Mouse (Mus musculus): ENCODE measurements around the gene Plod1. TPM values are rescaled to one million over a fixed set of nuclear protein-coding genes. Genes with fewer than 3 reads are reported as not detected.

Plod1 gene
- total RNA-seq (2014; rRNA removed) (24.5 and 27.3 TPM in 2 replicates), polyA plus RNA-seq (2012; rRNA removed) (32.9 and 38.3 TPM in 2 replicates)

GRCm38 (mm10) chr4:147936331-147936954, at the start of gene Plod1:
Gene Plod1 (minus strand): TSS chr4:147936767.
- Histone ChIP-seq H3K9ac (ENCODE audit: low read depth, low read length) (peak within 1 kb of the TSS; percentile 93), H3K27me3 (ENCODE audit: control insufficient read depth, insufficient read depth, low read length) (no peaks in the 10 kb centered on the region), H3K36me3 (ENCODE audit: control insufficient read depth, insufficient read depth, low read length) (no peaks in the 10 kb centered on the region; the same call in 1 of the 2 replicates), H3K4me3 (ENCODE audit: insufficient read depth, low read depth, low read length) (peak within 1 kb of the TSS; percentile 82), H3K4me1 (ENCODE audit: control insufficient read depth, insufficient read depth, low read length) (peaks cover 17% of the 10 kb centered on the region; the same call in 1 of the 2 replicates), H3K27ac (replicated peaks; ENCODE audit: insufficient read depth, low read depth, low read length) (peak within 1 kb of the TSS; percentile 79), H3K79me2 (ENCODE audit: control insufficient read depth, insufficient read depth, low read length) (peaks cover 21% of the 10 kb centered on the region)
- DNase-seq (ENCODE audit: extremely low read depth, low read depth, low spot score): peak; percentile 49
- no peak for TF ChIP-seq CTCF (IDR thresholded peaks at IDR 0.05; ENCODE audit: low read depth, low read length)
- peak; percentile 95 for TF ChIP-seq POLR2A (IDR thresholded peaks at IDR 0.05; ENCODE audit: extremely low read depth, insufficient read depth, low read length)
- WGBS: under 1% methylated on average over 51 of the region's 51 CpGs

GRCm38 (mm10) chr4:147985205-147986132, 48.9 kb upstream of the Plod1 start, which contains the start of gene Nppb:
Gene Nppb (plus strand): TSS chr4:147985788.
- no peaks in the 10 kb centered on the region for H3K79me2 ChIP-seq (ENCODE audit: control insufficient read depth, insufficient read depth, low read length)
- no peaks in the 10 kb centered on the region for H3K36me3 ChIP-seq (ENCODE audit: control insufficient read depth, insufficient read depth, low read length)
- WGBS: 26% methylated on average over 20 of the region's 20 CpGs
- TF ChIP-seq POLR2A (IDR thresholded peaks at IDR 0.05; ENCODE audit: extremely low read depth, insufficient read depth, low read length) (no peak), CTCF (IDR thresholded peaks at IDR 0.05; ENCODE audit: low read depth, low read length) (no peak)
- no peak within 1 kb of the TSS for H3K4me3 ChIP-seq (ENCODE audit: insufficient read depth, low read depth, low read length)
- H3K27me3 ChIP-seq (ENCODE audit: control insufficient read depth, insufficient read depth, low read length): no peaks in the 10 kb centered on the region
- H3K4me1 ChIP-seq (ENCODE audit: control insufficient read depth, insufficient read depth, low read length): no peaks in the 10 kb centered on the region
- H3K27ac ChIP-seq (replicated peaks; ENCODE audit: insufficient read depth, low read depth, low read length): no peak within 1 kb of the TSS
- no peak within 1 kb of the TSS for H3K9ac ChIP-seq (ENCODE audit: low read depth, low read length)
- no peak for DNase-seq (ENCODE audit: extremely low read depth, low read depth, low spot score)

GRCm38 (mm10) chr4:147979441-147979860, 42.9 kb upstream of the Plod1 start:
- Histone ChIP-seq H3K27ac (replicated peaks; ENCODE audit: insufficient read depth, low read depth, low read length) (no peak overlapping the region), H3K79me2 (ENCODE audit: control insufficient read depth, insufficient read depth, low read length) (no peaks in the 10 kb centered on the region), H3K9ac (ENCODE audit: low read depth, low read length) (no peak overlapping the region), H3K27me3 (ENCODE audit: control insufficient read depth, insufficient read depth, low read length) (peaks cover 3% of the 10 kb centered on the region; the same call in 1 of the 2 replicates), H3K36me3 (ENCODE audit: control insufficient read depth, insufficient read depth, low read length) (no peaks in the 10 kb centered on the region), H3K4me1 (ENCODE audit: control insufficient read depth, insufficient read depth, low read length) (no peaks in the 10 kb centered on the region), H3K4me3 (ENCODE audit: insufficient read depth, low read depth, low read length) (no peak overlapping the region)
- DNase-seq (ENCODE audit: extremely low read depth, low read depth, low spot score): no peak
- WGBS: 75% methylated on average over 7 of the region's 7 CpGs
- TF ChIP-seq CTCF (IDR thresholded peaks at IDR 0.05; ENCODE audit: low read depth, low read length): no peak
- TF ChIP-seq POLR2A (IDR thresholded peaks at IDR 0.05; ENCODE audit: extremely low read depth, insufficient read depth, low read length): no peak

- TF ChIP-seq POLR2A (IDR thresholded peaks at IDR 0.05; ENCODE audit: extremely low read depth, insufficient read depth, low read length) (no peak), CTCF (IDR thresholded peaks at IDR 0.05; ENCODE audit: low read depth, low read length) (no peak)
- no peak overlapping the region for H3K27ac ChIP-seq (replicated peaks; ENCODE audit: insufficient read depth, low read depth, low read length)
- WGBS: 91% methylated on average over 6 of the region's 6 CpGs
These were observed 41.8 kb upstream of the Plod1 start for GRCm38 (mm10) chr4:147978391-147978790.

GRCm38 (mm10) chr4:147977726-147978125, 41.2 kb upstream of the Plod1 start:
- no peak for TF ChIP-seq POLR2A (IDR thresholded peaks at IDR 0.05; ENCODE audit: extremely low read depth, insufficient read depth, low read length)
- TF ChIP-seq CTCF (IDR thresholded peaks at IDR 0.05; ENCODE audit: low read depth, low read length): no peak
- DNase-seq (ENCODE audit: extremely low read depth, low read depth, low spot score): no peak
- H3K36me3 ChIP-seq (ENCODE audit: control insufficient read depth, insufficient read depth, low read length): no peaks in the 10 kb centered on the region
- 78% methylated on average over 4 of the region's 4 CpGs for WGBS
- no peaks in the 10 kb centered on the region for H3K4me1 ChIP-seq (ENCODE audit: control insufficient read depth, insufficient read depth, low read length)
- H3K27ac ChIP-seq (replicated peaks; ENCODE audit: insufficient read depth, low read depth, low read length): no peak overlapping the region
- peaks cover 3% of the 10 kb centered on the region; the same call in 1 of the 2 replicates for H3K27me3 ChIP-seq (ENCODE audit: control insufficient read depth, insufficient read depth, low read length)
- no peak overlapping the region for H3K9ac ChIP-seq (ENCODE audit: low read depth, low read length)
- H3K4me3 ChIP-seq (ENCODE audit: insufficient read depth, low read depth, low read length): no peak overlapping the region
- no peaks in the 10 kb centered on the region for H3K79me2 ChIP-seq (ENCODE audit: control insufficient read depth, insufficient read depth, low read length)

More at GRCm38 (mm10) chr4:147978391-147978790, 41.8 kb upstream of the Plod1 start:
- Histone ChIP-seq H3K27me3 (ENCODE audit: control insufficient read depth, insufficient read depth, low read length) (peaks cover 3% of the 10 kb centered on the region; the same call in 1 of the 2 replicates), H3K4me1 (ENCODE audit: control insufficient read depth, insufficient read depth, low read length) (no peaks in the 10 kb centered on the region), H3K36me3 (ENCODE audit: control insufficient read depth, insufficient read depth, low read length) (no peaks in the 10 kb centered on the region), H3K4me3 (ENCODE audit: insufficient read depth, low read depth, low read length) (no peak overlapping the region), H3K79me2 (ENCODE audit: control insufficient read depth, insufficient read depth, low read length) (no peaks in the 10 kb centered on the region), H3K9ac (ENCODE audit: low read depth, low read length) (no peak overlapping the region)
- DNase-seq (ENCODE audit: extremely low read depth, low read depth, low spot score): no peak
